Mouse (Mus musculus) B cell, adult 67 days (primary cell): ENCODE results near the gene Cdt1. TPM values are rescaled to one million over a fixed set of nuclear protein-coding genes. Genes with fewer than 3 reads are reported as not detected.

ENCODE experiments used
- total RNA-seq, 2 experiments: library from RNA; stranded (reverse); gene quantifications; 4 replicates each; pipeline ENCODE4 v1.2.4; 2023

Cdt1 gene
- total RNA-seq = 100 to 1,000 TPM; 117 to 146 TPM

DNA sequence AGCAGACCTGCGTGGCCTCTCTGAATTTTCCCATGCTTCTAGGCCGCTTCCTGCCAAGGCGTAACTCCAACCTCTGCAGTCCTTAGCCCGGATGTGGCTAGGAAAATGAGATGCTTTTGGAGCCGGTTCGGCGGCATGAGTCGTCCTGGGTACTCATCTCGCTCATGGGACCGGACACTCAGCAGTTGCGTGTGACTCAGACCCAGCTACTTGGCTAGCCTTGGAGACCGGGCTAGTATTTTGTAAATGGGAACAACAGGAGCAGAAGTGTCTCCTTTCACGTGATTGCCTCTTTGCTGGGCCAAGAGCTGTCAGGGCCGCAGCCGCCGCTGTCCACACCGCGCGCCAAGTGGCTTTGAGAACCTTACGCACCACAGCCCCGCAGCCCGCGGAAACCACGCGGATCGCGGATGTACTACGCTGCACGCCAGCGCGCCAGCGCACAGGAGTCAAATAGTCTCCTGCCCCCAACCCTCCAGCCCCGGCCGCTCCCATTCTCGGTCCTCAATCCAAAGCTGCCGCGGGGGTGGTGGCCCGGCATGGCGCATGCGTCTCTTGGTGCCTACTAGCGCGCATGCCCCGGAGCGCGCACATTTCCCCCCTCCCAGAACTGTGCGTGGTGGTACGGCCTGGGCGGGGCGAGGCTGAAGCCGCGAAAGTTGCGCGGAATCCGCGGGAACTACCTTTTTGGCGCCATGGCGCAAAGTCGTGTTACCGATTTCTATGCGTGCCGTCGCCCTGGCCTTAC, at the start of gene Cdt1:
TSS of gene Cdt1 (plus strand) at position 655 of the 748 bp plus-strand sequence.

GRCm38 (mm10) chr8:122551265-122552051, 16.4 kb upstream of the Cdt1 start, which contains the start of gene Piezo1:
Piezo1 (minus strand) TSS chr8:122551329.

DNA sequence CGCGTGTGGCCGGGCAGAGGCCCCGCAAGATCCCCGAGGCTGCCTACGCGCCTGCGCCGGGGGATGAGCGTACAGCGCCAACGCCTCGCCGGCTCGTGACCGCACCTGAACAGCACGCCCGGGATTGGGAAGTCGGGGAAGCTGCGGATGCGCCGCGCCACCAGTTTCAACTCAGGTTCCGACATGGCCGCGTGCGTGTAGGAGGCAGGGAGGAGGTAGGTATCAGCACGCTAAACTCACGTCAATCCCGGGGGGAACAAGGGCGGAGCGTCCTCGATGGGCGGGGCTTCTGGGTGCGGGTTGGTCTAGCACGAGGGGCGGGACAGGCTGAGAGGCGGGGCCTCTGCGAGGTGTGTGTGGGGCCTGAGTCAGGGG, 8.8 kb downstream of the Cdt1 start, which contains the start of gene Aprt:
TSS of gene Aprt (minus strand) at position 262 of the 375 bp plus-strand sequence.

GRCm38 (mm10) chr8:122611295-122612133, 43.7 kb downstream of the Cdt1 start, which contains the start of the genes Galns and Trappc2l:
Galns (minus strand) TSS chr8:122611463.
Trappc2l (plus strand) TSS chr8:122611640.

DNA sequence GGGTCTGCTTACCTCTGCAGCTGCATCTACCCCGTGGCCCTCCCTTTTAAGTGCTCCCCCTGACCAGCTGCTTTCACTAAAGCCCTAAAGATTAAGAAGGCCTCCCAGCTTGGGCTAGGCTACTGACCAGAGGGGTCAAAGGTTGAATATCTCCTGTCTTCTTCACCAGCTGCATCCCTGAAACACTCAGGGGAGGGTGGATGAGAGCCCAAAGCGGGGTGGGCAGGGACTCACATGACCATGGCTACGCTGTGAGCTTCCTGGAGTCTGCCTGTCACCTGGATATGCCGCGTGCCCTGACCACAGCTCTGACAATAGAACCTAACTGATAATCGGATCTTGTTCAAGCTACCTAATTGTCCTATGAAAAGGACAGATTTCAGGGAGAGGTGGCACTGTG, 54.9 kb downstream of the Cdt1 start, which contains the start of gene Pabpn1l:
TSS of gene Pabpn1l (minus strand) at position 13 of the 400 bp plus-strand sequence.

Other genes with a start within 250 kb of the Cdt1 start
- not detected for gene Trhr2, start 207.3 kb upstream of the Cdt1 start, total RNA-seq
- gene Zc3h18, start 191.4 kb upstream of the Cdt1 start, total RNA-seq = 100 to 1,000 TPM; 104 to 105 TPM
- 1 to 10 TPM in 1 of 2 experiments, under 1 TPM in 1; 0.81 to 1.4 TPM for gene Il17c, start 146.0 kb upstream of the Cdt1 start, total RNA-seq
- 100 to 1,000 TPM; 297 to 328 TPM for gene Cyba, start 135.1 kb upstream of the Cdt1 start, total RNA-seq
- gene Mvd, start 124.6 kb upstream of the Cdt1 start, total RNA-seq = 1 to 10 TPM; 7.6 to 8.2 TPM
- 1 to 10 TPM in 1 of 2 experiments, under 1 TPM in 1; 0.87 to 2.5 TPM for gene Snai3, start 107.3 kb upstream of the Cdt1 start, total RNA-seq
- 10 to 100 TPM; 40.6 to 41.7 TPM for gene Rnf166, start 92.0 kb upstream of the Cdt1 start, total RNA-seq
- 10 to 100 TPM; 66.0 to 71.3 TPM for gene Ctu2, start 91.9 kb upstream of the Cdt1 start, total RNA-seq
- gene Piezo1, start 16.7 kb upstream of the Cdt1 start, total RNA-seq = 10 to 100 TPM; 51.2 to 62.3 TPM
- 10 to 100 TPM; 77.0 to 79.4 TPM for gene Aprt, start 8.9 kb downstream of the Cdt1 start, total RNA-seq
- gene Galns, start 43.4 kb downstream of the Cdt1 start, total RNA-seq = 10 to 100 TPM; 25.3 to 35.9 TPM
- 10 to 100 TPM; 48.5 to 58.9 TPM for gene Trappc2l, start 43.6 kb downstream of the Cdt1 start, total RNA-seq
- gene Pabpn1l, start 54.7 kb downstream of the Cdt1 start, total RNA-seq = under 1 TPM in 1 of 2 experiments, not detected in 1; 0.64 TPM
- gene Cbfa2t3, start 131.1 kb downstream of the Cdt1 start, total RNA-seq = 10 to 100 TPM; 55.4 to 70.3 TPM
- gene Acsf3, start 207.5 kb downstream of the Cdt1 start, total RNA-seq = 10 to 100 TPM; 15.6 to 21.9 TPM